Mouse (Mus musculus) embryonic facial prominence, embryonic 15.5 days (tissue): ENCODE results near the gene Gm20388. TPM values are rescaled to one million over a fixed set of nuclear protein-coding genes. Genes with fewer than 3 reads are reported as not detected.
A peak's percentile ranks its signal among the peaks of the same experiment; 100 is the strongest.

Experiments used
- ATAC-seq: fragments of 200-750 bp; cut with Nextera tagmentation; 2 replicates; pipeline ENCODE4 v1.8.0; 2017; ENCODE audit warnings: low read depth, moderate TSS enrichment; ENCODE audit not compliant: insufficient number of reproducible peaks, low FRiP score, low TSS enrichment
- H3K27ac ChIP-seq: fragments of 300-500 bp; sonication (generic); replicated peaks from 2 replicates; pipeline ENCODE4 v1.5.1; 2015; ENCODE audit warnings: mild to moderate bottlenecking, inconsistent platforms
- H3K27me3 ChIP-seq: fragments of 300-500 bp; sonication (generic); 2 replicates; pipeline ENCODE4 v1.6.1; 2015; ENCODE audit warnings: inconsistent platforms
- H3K36me3 ChIP-seq: fragments of 300-500 bp; sonication (generic); 2 replicates; pipeline ENCODE4 v1.6.1; 2015; ENCODE audit warnings: mild to moderate bottlenecking, inconsistent platforms
- H3K4me1 ChIP-seq: fragments of 300-500 bp; sonication (generic); 2 replicates; pipeline ENCODE4 v1.6.1; 2015; ENCODE audit warnings: inconsistent platforms
- H3K4me2 ChIP-seq: fragments of 300-500 bp; sonication (generic); replicated peaks from 2 replicates; pipeline ENCODE4 v1.6.1; 2015; ENCODE audit warnings: mild to moderate bottlenecking, inconsistent platforms
- H3K4me3 ChIP-seq: fragments of 300-500 bp; sonication (generic); replicated peaks from 2 replicates; pipeline ENCODE4 v1.5.1; 2015; ENCODE audit warnings: mild to moderate bottlenecking, inconsistent platforms
- H3K9ac ChIP-seq: fragments of 300-500 bp; sonication (generic); 2 replicates; pipeline ENCODE4 v1.6.1; 2015; ENCODE audit warnings: inconsistent platforms
- H3K9me3 ChIP-seq: fragments of 300-500 bp; sonication (generic); replicated peaks from 2 replicates; pipeline ENCODE4 v1.6.1; 2016; ENCODE audit warnings: inconsistent platforms
- WGBS: fragments of 180-500 bp; shearing (Covaris S2); methylation state at CpG from one replicate; pipeline ENCODE4 v1.1.7; 2015; 5-methylcytosine and 5-hydroxymethylcytosine counted together
- polyA plus RNA-seq: library from polyadenylated mRNA; unstranded; fragments of >200 nt; fragmentation: Nextera tagmentation; extraction: Ambion mirVana; gene quantifications from 2 replicates; pipeline ENCODE4 v1.2.1, GENCODE M21; 2015

The Gm20388 gene
- polyA plus RNA-seq, 1 experiment from 2014 or later = 8.0 TPM

DNA sequence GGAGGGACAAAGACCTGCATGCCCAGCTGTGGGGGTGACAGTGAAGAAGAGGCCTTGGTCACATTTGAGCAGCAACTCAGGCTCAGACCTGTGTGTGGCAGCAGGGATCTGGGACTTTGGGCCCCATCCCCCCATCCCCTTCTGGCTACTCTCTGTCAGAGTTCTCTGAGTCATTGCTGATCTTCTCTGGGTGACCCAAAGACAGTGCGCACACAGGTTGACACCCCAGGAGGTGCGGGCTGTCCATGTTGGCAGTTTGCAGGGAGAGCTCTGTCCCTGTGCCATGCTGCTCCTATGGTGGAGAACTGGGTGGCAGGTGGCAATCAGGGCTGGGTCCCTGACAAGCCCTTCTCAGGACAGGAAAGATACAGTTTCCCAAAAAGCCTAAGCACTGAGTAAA lies 1859.0 kb downstream of the Gm20388 start:
- 93% methylated on average over 2 of the region's 2 CpGs for WGBS
- Histone ChIP-seq H3K9me3 (no peaks in the 10 kb centered on the region), H3K4me1 (0 out of 2 replicates have a peak, but pooled peaks cover 5% of the 10 kb centered on the region), H3K4me2 (no peak overlapping the region), H3K9ac (no peak overlapping the region), H3K4me3 (no peak overlapping the region), H3K27ac (no peak overlapping the region), H3K36me3 (no peaks in the 10 kb centered on the region), H3K27me3 (no peaks in the 10 kb centered on the region; the same call in 1 of the 2 replicates)
- no peak for ATAC-seq

GRCm38 (mm10) chr8:121770845-121771752 lies 1860.5 kb downstream of the Gm20388 start:
- Histone ChIP-seq H3K9me3 (no peaks in the 10 kb centered on the region), H3K4me2 (no peak overlapping the region), H3K27ac (no peak overlapping the region), H3K27me3 (no peaks in the 10 kb centered on the region; the same call in 1 of the 2 replicates), H3K4me1 (0 out of 2 replicates have a peak, but pooled peaks cover 5% of the 10 kb centered on the region), H3K36me3 (no peaks in the 10 kb centered on the region), H3K4me3 (no peak overlapping the region), H3K9ac (no peak overlapping the region)
- WGBS = 26% methylated on average over 19 of the region's 19 CpGs
- ATAC-seq = no peak

DNA sequence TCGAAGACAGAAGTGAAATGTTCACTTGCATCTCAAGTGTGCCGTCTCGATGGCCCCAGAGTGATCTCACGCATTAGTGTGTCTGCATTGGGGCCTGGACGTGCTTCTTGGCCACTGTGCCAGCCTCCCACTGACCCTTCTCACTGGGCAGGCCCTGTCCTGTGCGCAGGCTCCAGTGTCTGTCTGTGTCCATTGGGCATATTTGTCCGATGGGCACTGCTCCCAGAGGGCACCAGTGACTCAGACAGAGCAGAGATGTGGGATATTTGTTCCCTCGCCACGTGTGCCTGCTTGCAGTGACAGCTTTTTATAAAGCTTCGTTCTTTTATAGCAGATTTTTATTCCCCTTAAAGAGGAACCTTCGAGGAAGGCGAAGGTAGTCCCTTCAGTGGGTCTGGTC lies 1863.2 kb downstream of the Gm20388 start:
- Histone ChIP-seq H3K4me3 (no peak overlapping the region), H3K9me3 (no peaks in the 10 kb centered on the region), H3K4me1 (0 out of 2 replicates have a peak, but pooled peaks cover 5% of the 10 kb centered on the region), H3K9ac (no peak overlapping the region), H3K27ac (no peak overlapping the region), H3K36me3 (no peaks in the 10 kb centered on the region), H3K27me3 (no peaks in the 10 kb centered on the region; the same call in 1 of the 2 replicates), H3K4me2 (no peak overlapping the region)
- no peak for ATAC-seq
- 88% methylated on average over 12 of the region's 12 CpGs for WGBS

- H3K9me3 ChIP-seq = no peaks in the 10 kb centered on the region
- H3K4me2 ChIP-seq = no peak overlapping the region
- ATAC-seq = no peak
- no peak overlapping the region for H3K9ac ChIP-seq
- 51% methylated on average over 5 of the region's 5 CpGs for WGBS
- H3K4me3 ChIP-seq = no peak overlapping the region
- no peak overlapping the region for H3K27ac ChIP-seq
- no peaks in the 10 kb centered on the region for H3K4me1 ChIP-seq
- no peaks in the 10 kb centered on the region for H3K36me3 ChIP-seq
- H3K27me3 ChIP-seq = no peaks in the 10 kb centered on the region
Observed at GRCm38 (mm10) chr8:121782493-121782892, 1871.9 kb downstream of the Gm20388 start.

GRCm38 (mm10) chr8:121786542-121786941 lies 1875.9 kb downstream of the Gm20388 start:
- Histone ChIP-seq H3K9ac (no peak overlapping the region), H3K27ac (no peak overlapping the region), H3K4me1 (peaks cover 8% of the 10 kb centered on the region; the same call in 1 of the 2 replicates), H3K4me2 (no peak overlapping the region), H3K4me3 (no peak overlapping the region), H3K9me3 (no peaks in the 10 kb centered on the region), H3K27me3 (no peaks in the 10 kb centered on the region), H3K36me3 (no peaks in the 10 kb centered on the region)
- peak; percentile 80 for ATAC-seq
- WGBS = 36% methylated on average over 10 of the region's 10 CpGs

GRCm38 (mm10) chr8:121788786-121789185 lies 1878.1 kb downstream of the Gm20388 start:
- 82% methylated on average over 8 of the region's 8 CpGs for WGBS
- Histone ChIP-seq H3K4me1 (peaks cover 8% of the 10 kb centered on the region; the same call in 1 of the 2 replicates), H3K4me2 (no peak overlapping the region), H3K9me3 (no peaks in the 10 kb centered on the region), H3K27ac (no peak overlapping the region), H3K27me3 (no peaks in the 10 kb centered on the region), H3K9ac (no peak overlapping the region), H3K4me3 (no peak overlapping the region), H3K36me3 (no peaks in the 10 kb centered on the region)
- ATAC-seq = no peak

- H3K36me3 ChIP-seq = peaks cover 29% of the 10 kb centered on the region
- WGBS = 74% methylated on average over 7 of the region's 7 CpGs
- H3K9ac ChIP-seq = no peak overlapping the region
- H3K4me2 ChIP-seq = no peak overlapping the region
- no peak overlapping the region for H3K27ac ChIP-seq
- H3K9me3 ChIP-seq = no peaks in the 10 kb centered on the region
- no peaks in the 10 kb centered on the region for H3K27me3 ChIP-seq
- ATAC-seq = no peak
- no peak overlapping the region for H3K4me3 ChIP-seq
- peaks cover 8% of the 10 kb centered on the region; the same call in 1 of the 2 replicates for H3K4me1 ChIP-seq
Observed at GRCm38 (mm10) chr8:121792159-121792558, 1881.5 kb downstream of the Gm20388 start.

DNA sequence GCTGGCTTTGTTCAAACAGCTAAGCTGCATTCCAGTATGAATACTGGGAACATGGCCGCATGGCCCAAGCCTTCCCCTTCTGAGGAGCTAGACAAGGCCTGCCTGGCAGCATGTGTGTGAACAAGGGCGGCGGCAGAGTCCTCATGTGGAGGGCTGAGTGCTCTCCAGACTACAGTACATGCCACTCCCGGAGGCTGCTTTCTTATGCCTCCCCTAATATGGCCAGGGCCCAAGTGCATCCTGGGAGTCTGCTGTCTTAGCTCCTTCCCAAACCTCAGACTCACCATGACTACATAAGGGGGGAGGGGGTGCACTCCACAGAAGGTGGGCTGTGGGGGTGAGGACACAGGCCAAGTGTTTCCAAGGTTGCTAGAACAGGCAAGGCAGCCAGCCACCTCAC lies 1882.0 kb downstream of the Gm20388 start:
- no peaks in the 10 kb centered on the region for H3K27me3 ChIP-seq
- ATAC-seq = no peak
- H3K9ac ChIP-seq = no peak overlapping the region
- no peak overlapping the region for H3K4me3 ChIP-seq
- peaks cover 33% of the 10 kb centered on the region for H3K36me3 ChIP-seq
- H3K27ac ChIP-seq = no peak overlapping the region
- no peaks in the 10 kb centered on the region for H3K9me3 ChIP-seq
- 71% methylated on average over 4 of the region's 4 CpGs for WGBS
- H3K4me1 ChIP-seq = peaks cover 8% of the 10 kb centered on the region; the same call in 1 of the 2 replicates
- no peak overlapping the region for H3K4me2 ChIP-seq

DNA sequence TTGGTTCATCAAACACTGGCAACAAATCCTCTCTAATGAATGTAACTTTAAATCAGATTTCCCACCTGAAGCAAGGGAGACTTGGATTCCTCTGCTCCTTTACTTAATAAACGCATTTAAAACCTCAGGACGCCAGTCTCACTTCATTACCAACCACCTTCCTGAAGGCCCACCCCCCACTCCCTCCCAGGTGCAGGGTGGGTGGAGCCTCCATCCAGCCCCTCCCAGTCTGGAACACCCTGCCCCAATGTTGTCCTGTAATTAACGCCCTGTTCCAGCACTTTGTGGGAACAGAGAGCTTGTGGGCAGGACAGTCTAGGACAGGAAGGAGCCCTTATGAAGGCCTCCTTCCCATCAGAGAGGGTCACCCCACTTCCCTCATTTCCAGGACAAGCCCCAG lies 1883.5 kb downstream of the Gm20388 start:
- no peak overlapping the region for H3K4me2 ChIP-seq
- H3K4me1 ChIP-seq = peaks cover 8% of the 10 kb centered on the region; the same call in 1 of the 2 replicates
- no peaks in the 10 kb centered on the region for H3K9me3 ChIP-seq
- no peak overlapping the region for H3K4me3 ChIP-seq
- no peak overlapping the region for H3K9ac ChIP-seq
- 48% methylated on average over 3 of the region's 3 CpGs for WGBS
- H3K36me3 ChIP-seq = peaks cover 47% of the 10 kb centered on the region
- H3K27me3 ChIP-seq = no peaks in the 10 kb centered on the region
- ATAC-seq = no peak
- H3K27ac ChIP-seq = no peak overlapping the region

DNA sequence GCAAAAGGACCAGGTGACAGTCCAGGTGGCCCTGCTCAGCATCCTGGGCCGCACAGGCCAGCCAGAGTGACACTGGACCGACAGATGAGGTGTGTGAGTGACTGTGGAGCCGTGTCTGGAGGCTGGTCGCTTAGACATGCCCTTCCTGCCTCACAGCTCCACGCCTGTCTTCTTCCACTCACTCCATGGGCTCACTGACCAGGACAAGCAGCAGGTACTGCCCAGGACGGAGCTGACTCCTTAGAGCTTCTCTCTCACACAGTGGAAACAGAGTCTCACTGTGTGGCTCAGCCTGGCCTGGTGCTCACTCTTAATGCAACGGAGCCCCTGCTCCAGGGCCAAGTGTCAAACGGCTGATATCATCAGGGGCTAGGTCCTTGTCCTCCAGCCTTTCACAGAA lies 1884.8 kb downstream of the Gm20388 start:
- WGBS = 87% methylated on average over 8 of the region's 8 CpGs
- no peaks in the 10 kb centered on the region for H3K9me3 ChIP-seq
- H3K4me1 ChIP-seq = no peaks in the 10 kb centered on the region
- H3K27ac ChIP-seq = no peak overlapping the region
- H3K4me3 ChIP-seq = no peak overlapping the region
- peaks cover 60% of the 10 kb centered on the region for H3K36me3 ChIP-seq
- no peak overlapping the region for H3K4me2 ChIP-seq
- no peak for ATAC-seq
- H3K27me3 ChIP-seq = no peaks in the 10 kb centered on the region
- H3K9ac ChIP-seq = no peak overlapping the region

DNA sequence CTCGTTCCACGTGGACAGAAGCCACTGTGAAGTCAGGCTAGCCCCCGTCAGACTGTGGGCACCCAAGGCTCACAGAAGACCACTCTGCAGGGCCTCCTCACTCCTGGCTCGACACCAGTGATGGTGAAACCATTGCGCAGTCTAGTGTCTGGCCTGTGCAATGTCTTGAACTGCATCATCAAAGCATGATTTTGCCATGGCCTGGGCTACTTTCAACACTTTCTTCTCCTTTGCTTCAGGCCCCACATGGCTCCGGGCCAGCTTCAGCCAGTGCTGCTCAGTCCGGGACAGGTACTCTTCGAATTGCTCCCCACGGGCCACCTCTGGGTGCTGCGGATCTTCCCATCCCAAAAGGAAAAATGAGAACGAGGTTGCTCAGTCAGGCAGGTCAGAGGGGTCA lies 1885.8 kb downstream of the Gm20388 start:
- Histone ChIP-seq H3K36me3 (peaks cover 68% of the 10 kb centered on the region), H3K4me1 (no peaks in the 10 kb centered on the region), H3K4me3 (no peak overlapping the region), H3K27ac (no peak overlapping the region), H3K9me3 (no peaks in the 10 kb centered on the region), H3K4me2 (no peak overlapping the region), H3K9ac (no peak overlapping the region), H3K27me3 (no peaks in the 10 kb centered on the region)
- ATAC-seq = no peak
- WGBS = 87% methylated on average over 11 of the region's 11 CpGs
